Mouse (Mus musculus) bone marrow, adult 2 months (tissue): ENCODE data around the gene Maml2.

Source experiments
- CTCF ChIP-seq: fragments of 200-500 bp; IDR thresholded peaks from 2 replicates; pipeline ENCODE4 v1.5.1; 2011; ENCODE audit warnings: low read length, control low read depth; ENCODE audit not compliant: control insufficient read depth, insufficient read depth
- POLR2A ChIP-seq: fragments of 200-500 bp; IDR thresholded peaks from 2 replicates; pipeline ENCODE4 v1.6.1; 2011; ENCODE audit warnings: low read depth, mild to moderate bottlenecking, control low read depth, low read length, borderline replicate concordance; ENCODE audit not compliant: control insufficient read depth

- no peak for TF ChIP-seq CTCF
- no peak for TF ChIP-seq POLR2A
Measured at GRCm38 (mm10) chr9:13300041-13300441, 2.3 kb downstream of the Maml2 start.
